Mouse (Mus musculus): Measurements from ENCODE around the gene 2900026A02Rik. TPM values are rescaled to one million over a fixed set of nuclear protein-coding genes. Genes with fewer than 3 reads are reported as not detected.

2900026A02Rik gene
- polyA plus RNA-seq, 1 experiment, result 16.6 TPM

DNA sequence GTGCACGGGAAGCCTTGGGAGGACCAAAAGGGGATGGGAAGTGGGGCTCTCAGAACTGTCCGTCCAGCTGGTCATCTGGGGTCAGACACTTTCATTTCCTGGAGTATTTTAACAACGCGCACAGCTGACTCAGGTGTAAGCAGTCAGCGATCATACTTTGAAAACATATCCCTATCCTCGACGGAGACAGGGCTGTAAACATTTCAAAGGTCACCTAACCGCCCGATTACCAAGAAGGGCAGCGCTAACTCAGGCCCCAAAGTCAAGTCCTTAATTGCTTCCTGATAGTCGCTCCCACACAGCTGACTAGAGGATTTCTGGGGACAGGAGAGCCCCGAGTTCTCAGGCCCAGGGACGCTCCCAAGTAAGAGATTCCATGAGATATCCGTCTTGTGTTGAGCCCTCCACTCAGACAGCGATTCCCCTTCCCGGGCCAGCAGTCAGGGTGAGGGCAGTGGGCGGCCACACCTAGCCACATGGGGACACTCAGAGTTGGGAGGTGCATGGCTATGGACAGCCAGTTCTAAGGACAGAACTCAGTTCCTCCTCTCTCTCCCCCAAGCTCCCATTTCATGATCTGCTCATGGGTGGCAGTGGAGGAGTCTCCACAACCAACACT is 2.3 kb downstream of the 2900026A02Rik start:
- TF ChIP-seq POLR2A (IDR thresholded peaks at IDR 0.05; ENCODE audit: insufficient read length, low read depth), result no peak
- TF ChIP-seq TCF3 (IDR thresholded peaks at IDR 0.05; ENCODE audit: insufficient read length, low read depth), result no peak
- TF ChIP-seq TCF12 (IDR thresholded peaks at IDR 0.05; ENCODE audit: insufficient read depth, poor library complexity, severe bottlenecking), result no peak
- TF ChIP-seq REST (IDR thresholded peaks at IDR 0.05; ENCODE audit: insufficient read depth, insufficient read length), result no peak
- no peak for TF ChIP-seq MAX (IDR thresholded peaks at IDR 0.05; ENCODE audit: low read depth)
- TF ChIP-seq MYOD1 (IDR thresholded peaks at IDR 0.05; ENCODE audit: control insufficient read depth in 1 of 3, insufficient read length in 2 of 3, low read depth in 2 of 3), result no peak
- TF ChIP-seq POLR2AphosphoS2 (IDR thresholded peaks at IDR 0.05; ENCODE audit: insufficient read length, low read depth), result no peak
- no peak for TF ChIP-seq E2F4 (IDR thresholded peaks at IDR 0.05; ENCODE audit: insufficient read depth)
- TF ChIP-seq USF1 (IDR thresholded peaks at IDR 0.05; ENCODE audit: low read depth), result no peak
- no peak for TF ChIP-seq SRF (IDR thresholded peaks at IDR 0.05; ENCODE audit: control insufficient read depth, insufficient read length, low read depth)
- no peak for TF ChIP-seq MYOG (IDR thresholded peaks at IDR 0.05; ENCODE audit: control insufficient read depth in 1 of 3, insufficient read depth in 1 of 3, insufficient read length in 2 of 3, low read depth in 2 of 3)
- no peak for TF ChIP-seq CEBPB (IDR thresholded peaks at IDR 0.05; ENCODE audit: insufficient read depth, poor library complexity, severe bottlenecking)
- H3K27me3 ChIP-seq (ENCODE audit: control insufficient read depth, insufficient read depth, insufficient read length), result no peaks in the 10 kb centered on the region
- no peak overlapping the region for H3ac ChIP-seq (ENCODE audit: control insufficient read depth, insufficient read length)
- H3K4me3 ChIP-seq, result no peak overlapping the region
- peaks cover 3% of the 10 kb centered on the region for H3K79me2 ChIP-seq (ENCODE audit: control insufficient read depth, insufficient read depth)
- H3K36me3 ChIP-seq (ENCODE audit: control insufficient read depth, insufficient read depth), result no peaks in the 10 kb centered on the region
- no peak overlapping the region for H3K4me2 ChIP-seq (ENCODE audit: low read depth)

GRCm38 (mm10) chr5:113217076-113217475 is 4.0 kb downstream of the 2900026A02Rik start:
- Histone ChIP-seq H3K4me2 (ENCODE audit: low read depth) (peak overlapping the region; percentile 61), H3K79me2 (ENCODE audit: control insufficient read depth, insufficient read depth) (peaks cover 7% of the 10 kb centered on the region), H3K27me3 (ENCODE audit: control insufficient read depth, insufficient read depth, insufficient read length) (no peaks in the 10 kb centered on the region), H3K36me3 (ENCODE audit: control insufficient read depth, insufficient read depth) (no peaks in the 10 kb centered on the region), H3ac (ENCODE audit: control insufficient read depth, insufficient read length) (no peak overlapping the region), H3K4me3 (no peak overlapping the region)
- TF ChIP-seq MYOD1 (IDR thresholded peaks at IDR 0.05; ENCODE audit: control insufficient read depth in 1 of 3, insufficient read length in 2 of 3, low read depth in 2 of 3), result no peak
- no peak for TF ChIP-seq TCF12 (IDR thresholded peaks at IDR 0.05; ENCODE audit: insufficient read depth, poor library complexity, severe bottlenecking)

DNA sequence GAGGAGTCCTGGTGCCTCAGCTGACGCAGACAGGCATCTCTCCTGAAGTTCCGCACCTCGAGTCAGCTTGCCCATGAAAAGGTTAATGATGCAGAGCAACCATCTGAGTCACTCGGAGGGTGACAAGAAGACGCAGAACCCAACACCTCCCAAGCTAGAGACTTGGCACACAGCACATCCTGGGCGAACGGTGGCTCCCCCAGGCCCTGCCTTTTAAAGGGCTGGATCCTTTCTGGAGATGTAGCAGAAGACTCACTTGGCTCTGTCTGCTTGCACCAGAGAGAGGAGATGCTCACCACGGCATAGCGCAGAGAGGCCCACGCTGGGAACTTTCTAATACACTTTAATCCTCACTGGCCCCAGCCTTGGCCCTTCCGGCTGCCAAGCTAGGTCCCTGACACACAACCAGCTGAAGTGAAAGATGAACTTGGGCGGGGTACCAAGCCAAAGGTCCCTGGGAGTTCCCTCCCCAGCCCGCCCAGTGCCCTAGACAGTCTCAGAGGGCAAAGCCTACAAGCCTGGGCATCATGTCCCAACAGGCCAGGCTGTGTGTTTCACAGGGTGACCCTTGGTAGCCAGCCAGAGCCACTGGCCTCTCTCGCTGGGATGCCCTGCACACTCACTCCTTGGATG is 4.6 kb downstream of the 2900026A02Rik start:
- TF ChIP-seq USF1 (IDR thresholded peaks at IDR 0.05; ENCODE audit: low read depth) (no peak), MYOD1 (IDR thresholded peaks at IDR 0.05; ENCODE audit: control insufficient read depth in 1 of 3, insufficient read length in 2 of 3, low read depth in 2 of 3) (no peak), CEBPB (IDR thresholded peaks at IDR 0.05; ENCODE audit: insufficient read depth, poor library complexity, severe bottlenecking) (no peak), POLR2A (IDR thresholded peaks at IDR 0.05; ENCODE audit: insufficient read length, low read depth) (no peak), MAX (IDR thresholded peaks at IDR 0.05; ENCODE audit: low read depth) (no peak), MYOG (IDR thresholded peaks at IDR 0.05; ENCODE audit: control insufficient read depth in 1 of 3, insufficient read depth in 1 of 3, insufficient read length in 2 of 3, low read depth in 2 of 3) (no peak), SRF (IDR thresholded peaks at IDR 0.05; ENCODE audit: control insufficient read depth, insufficient read length, low read depth) (no peak)

GRCm38 (mm10) chr5:113215610-113216011 is 5.4 kb downstream of the 2900026A02Rik start:
- peak overlapping the region; percentile 61 for H3K4me2 ChIP-seq (ENCODE audit: low read depth)
- peaks cover 7% of the 10 kb centered on the region for H3K79me2 ChIP-seq (ENCODE audit: control insufficient read depth, insufficient read depth)
- no peak for TF ChIP-seq E2F4 (IDR thresholded peaks at IDR 0.05; ENCODE audit: insufficient read depth)
- no peak for TF ChIP-seq TCF3 (IDR thresholded peaks at IDR 0.05; ENCODE audit: insufficient read length, low read depth)
- TF ChIP-seq MYOG (IDR thresholded peaks at IDR 0.05; ENCODE audit: control insufficient read depth in 1 of 3, insufficient read depth in 1 of 3, insufficient read length in 2 of 3, low read depth in 2 of 3), result peak in 1 of 3 experiments; percentile 53
- no peak for TF ChIP-seq TCF12 (IDR thresholded peaks at IDR 0.05; ENCODE audit: insufficient read depth, poor library complexity, severe bottlenecking)
- peak in 2 of 3 experiments; percentile 26 to 69 for TF ChIP-seq MYOD1 (IDR thresholded peaks at IDR 0.05; ENCODE audit: control insufficient read depth in 1 of 3, insufficient read length in 2 of 3, low read depth in 2 of 3)
- no peak for TF ChIP-seq POLR2AphosphoS2 (IDR thresholded peaks at IDR 0.05; ENCODE audit: insufficient read length, low read depth)
- no peak for TF ChIP-seq REST (IDR thresholded peaks at IDR 0.05; ENCODE audit: insufficient read depth, insufficient read length)
- TF ChIP-seq USF1 (IDR thresholded peaks at IDR 0.05; ENCODE audit: low read depth), result no peak
- no peak for TF ChIP-seq POLR2A (IDR thresholded peaks at IDR 0.05; ENCODE audit: insufficient read length, low read depth)
- no peak for TF ChIP-seq MAX (IDR thresholded peaks at IDR 0.05; ENCODE audit: low read depth)
- no peak for TF ChIP-seq CEBPB (IDR thresholded peaks at IDR 0.05; ENCODE audit: insufficient read depth, poor library complexity, severe bottlenecking)
- TF ChIP-seq SRF (IDR thresholded peaks at IDR 0.05; ENCODE audit: control insufficient read depth, insufficient read length, low read depth), result no peak
- no peak overlapping the region for H3ac ChIP-seq (ENCODE audit: control insufficient read depth, insufficient read length)
- no peaks in the 10 kb centered on the region for H3K36me3 ChIP-seq (ENCODE audit: control insufficient read depth, insufficient read depth)
- no peak overlapping the region for H3K4me3 ChIP-seq
- H3K27me3 ChIP-seq (ENCODE audit: control insufficient read depth, insufficient read depth, insufficient read length), result no peaks in the 10 kb centered on the region

More for the DNA sequence above, 4.6 kb downstream of the 2900026A02Rik start:
- Histone ChIP-seq H3K36me3 (ENCODE audit: control insufficient read depth, insufficient read depth) (no peaks in the 10 kb centered on the region), H3K4me2 (ENCODE audit: low read depth) (peak overlapping the region; percentile 61), H3ac (ENCODE audit: control insufficient read depth, insufficient read length) (no peak overlapping the region), H3K4me3 (no peak overlapping the region), H3K79me2 (ENCODE audit: control insufficient read depth, insufficient read depth) (peaks cover 7% of the 10 kb centered on the region), H3K27me3 (ENCODE audit: control insufficient read depth, insufficient read depth, insufficient read length) (no peaks in the 10 kb centered on the region)

DNA sequence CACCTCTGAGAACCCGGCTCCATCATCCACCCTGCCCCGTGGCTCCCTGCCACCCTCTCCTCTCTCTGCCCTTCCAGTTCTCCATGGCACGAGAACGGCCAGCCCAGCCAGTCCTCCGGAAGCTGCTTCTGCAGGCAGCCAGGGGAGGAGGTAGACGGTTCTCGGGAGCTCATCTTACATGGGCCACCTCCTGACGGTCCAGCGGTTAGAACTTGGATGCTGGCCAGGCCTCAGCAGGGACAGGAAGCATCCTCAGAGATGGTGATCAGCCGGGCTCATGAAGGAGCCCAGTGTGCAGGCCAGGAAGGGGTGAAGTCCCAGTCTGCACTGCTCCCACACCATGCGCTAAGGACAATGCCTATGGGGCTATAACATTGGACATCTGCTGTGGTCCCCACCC is 6.6 kb downstream of the 2900026A02Rik start:
- H3K36me3 ChIP-seq (ENCODE audit: control insufficient read depth, insufficient read depth), result no peaks in the 10 kb centered on the region
- H3K27me3 ChIP-seq (ENCODE audit: control insufficient read depth, insufficient read depth, insufficient read length), result no peaks in the 10 kb centered on the region
- no peak overlapping the region for H3ac ChIP-seq (ENCODE audit: control insufficient read depth, insufficient read length)
- TF ChIP-seq TCF12 (IDR thresholded peaks at IDR 0.05; ENCODE audit: insufficient read depth, poor library complexity, severe bottlenecking) (no peak), POLR2A (IDR thresholded peaks at IDR 0.05; ENCODE audit: insufficient read length, low read depth) (peak; percentile 19), MYOD1 (IDR thresholded peaks at IDR 0.05; ENCODE audit: control insufficient read depth in 1 of 3, insufficient read length in 2 of 3, low read depth in 2 of 3) (no peak)
- H3K4me2 ChIP-seq (ENCODE audit: low read depth), result peak overlapping the region; percentile 43
- no peak overlapping the region for H3K4me3 ChIP-seq
- peaks cover 7% of the 10 kb centered on the region for H3K79me2 ChIP-seq (ENCODE audit: control insufficient read depth, insufficient read depth)

Data from myocyte (in vitro differentiated cells).